Mouse (Mus musculus): ENCODE measurements around the gene Pbld2. TPM values are rescaled to one million over a fixed set of nuclear protein-coding genes. Genes with fewer than 3 reads are reported as not detected.

Pbld2 gene
- total RNA-seq, 2 experiments from 2014 or later = not detected

Other genes with a start within 250 kb of the Pbld2 start
- gene Ccar1, start 232.0 kb upstream of the Pbld2 start, total RNA-seq (2014; fragmentation: Nextera tagmentation) = 125 and 138 TPM in 2 replicates
- 103 and 105 TPM in 2 replicates for gene Ccar1, start 232.0 kb upstream of the Pbld2 start, total RNA-seq (2017)
- gene Tet1, start 115.3 kb upstream of the Pbld2 start, total RNA-seq (2014; fragmentation: Nextera tagmentation) = 12.8 and 21.1 TPM in 2 replicates
- 7.5 and 8.6 TPM in 2 replicates for gene Tet1, start 115.3 kb upstream of the Pbld2 start, total RNA-seq (2017)
- gene Slc25a16, start 103.7 kb upstream of the Pbld2 start, total RNA-seq (2014; fragmentation: Nextera tagmentation) = 15.7 and 24.2 TPM in 2 replicates
- gene Slc25a16, start 103.7 kb upstream of the Pbld2 start, total RNA-seq (2017) = 17.6 and 19.0 TPM in 2 replicates
- 47.2 and 65.6 TPM in 2 replicates for gene Dna2, start 77.3 kb upstream of the Pbld2 start, total RNA-seq (2014; fragmentation: Nextera tagmentation)
- gene Dna2, start 77.3 kb upstream of the Pbld2 start, total RNA-seq (2017) = 49.5 and 51.2 TPM in 2 replicates
- gene Rufy2, start 44.1 kb upstream of the Pbld2 start, total RNA-seq (2014; fragmentation: Nextera tagmentation) = 4.0 and 9.5 TPM in 2 replicates
- 5.6 and 7.3 TPM in 2 replicates for gene Rufy2, start 44.1 kb upstream of the Pbld2 start, total RNA-seq (2017)
- gene Hnrnph3, start 98 bp upstream of the Pbld2 start, total RNA-seq (2014; fragmentation: Nextera tagmentation) = 64.1 and 67.8 TPM in 2 replicates
- gene Hnrnph3, start 98 bp upstream of the Pbld2 start, total RNA-seq (2017) = 34.0 and 43.0 TPM in 2 replicates
- not detected in 2 replicates for gene Pbld1, start 35.8 kb downstream of the Pbld2 start, total RNA-seq (2014; fragmentation: Nextera tagmentation)
- not detected in 2 replicates for gene Pbld1, start 35.8 kb downstream of the Pbld2 start, total RNA-seq (2017)
- gene Atoh7, start 75.3 kb downstream of the Pbld2 start, total RNA-seq (2014; fragmentation: Nextera tagmentation) = not detected in 2 replicates
- not detected in 2 replicates for gene Atoh7, start 75.3 kb downstream of the Pbld2 start, total RNA-seq (2017)
- gene Mypn, start 179.6 kb downstream of the Pbld2 start, total RNA-seq (2014; fragmentation: Nextera tagmentation) = not detected in 2 replicates
- gene Mypn, start 179.6 kb downstream of the Pbld2 start, total RNA-seq (2017) = not detected in 2 replicates
- 75.9 and 82.5 TPM in 2 replicates for gene Herc4, start 219.5 kb downstream of the Pbld2 start, total RNA-seq (2014; fragmentation: Nextera tagmentation)
- gene Herc4, start 219.5 kb downstream of the Pbld2 start, total RNA-seq (2017) = 61.3 and 65.0 TPM in 2 replicates